Mouse (Mus musculus): ENCODE measurements around the gene Ddc. TPM values are rescaled to one million over a fixed set of nuclear protein-coding genes. Genes with fewer than 3 reads are reported as not detected.
A peak's percentile ranks its signal among the peaks of the same experiment; 100 is the strongest.

The Ddc gene
- total and polyA plus RNA-seq, 2 experiments from 2014 or later: 140 to 248 TPM

GRCm38 (mm10) chr11:11811906-11812480 lies 86.0 kb downstream of the Ddc start:
- Histone ChIP-seq H3K36me3 (replicated peaks; ENCODE audit: control insufficient read depth, insufficient read depth, low read length) (no peaks in the 10 kb centered on the region), H3K27ac (ENCODE audit: low read depth) (0 out of 2 replicates have a peak overlapping the region, but pooled peaks have one; percentile 15), H3K4me2 (ENCODE audit: low read depth, low read length) (peak overlapping the region; percentile 42), H3K4me3 (ENCODE audit: low read depth, low read length) (peak overlapping the region; percentile 10; the same call in 1 of the 2 replicates), H3K4me1 (ENCODE audit: control insufficient read depth, insufficient read depth) (peaks cover 12% of the 10 kb centered on the region), H3K9ac (replicated peaks; ENCODE audit: low read depth, low read length) (peak overlapping the region; percentile 28; the same call in 1 of the 2 replicates), H3K27me3 (ENCODE audit: control insufficient read depth, insufficient read depth, low read length) (no peaks in the 10 kb centered on the region), H3K9me3 (replicated peaks; ENCODE audit: control insufficient read depth, low read length) (no peaks in the 10 kb centered on the region)
- TF ChIP-seq EP300 (IDR thresholded peaks at IDR 0.05; ENCODE audit: low read depth) (no peak), CTCF (IDR thresholded peaks at IDR 0.05; ENCODE audit: low read depth) (peak; percentile 95)
- ATAC-seq (ENCODE audit: insufficient read depth, low read depth) (no peak), DNase-seq (ENCODE audit: low spot score) (peak; percentile 84)
- WGBS: 12% methylated on average over 9 of the region's 9 CpGs

GRCm38 (mm10) chr11:11809404-11810175 lies 88.4 kb downstream of the Ddc start:
- TF ChIP-seq EP300 (IDR thresholded peaks at IDR 0.05; ENCODE audit: low read depth) (peak; percentile 29; the same call in 1 of the 2 replicates), CTCF (IDR thresholded peaks at IDR 0.05; ENCODE audit: low read depth) (no peak)
- no peak for DNase-seq (ENCODE audit: low spot score)
- no peaks in the 10 kb centered on the region for H3K27me3 ChIP-seq (ENCODE audit: control insufficient read depth, insufficient read depth, low read length)
- peak overlapping the region; percentile 96 for H3K27ac ChIP-seq (ENCODE audit: low read depth)
- H3K36me3 ChIP-seq (replicated peaks; ENCODE audit: control insufficient read depth, insufficient read depth, low read length): peaks cover 9% of the 10 kb centered on the region
- 14% methylated on average over 11 of the region's 11 CpGs for WGBS
- ATAC-seq (ENCODE audit: insufficient read depth, low read depth): peak; percentile 0; the same call in 1 of the 2 replicates
- H3K9me3 ChIP-seq (replicated peaks; ENCODE audit: control insufficient read depth, low read length): no peaks in the 10 kb centered on the region
- H3K4me1 ChIP-seq (ENCODE audit: control insufficient read depth, insufficient read depth): peaks cover 12% of the 10 kb centered on the region; the same call in 1 of the 2 replicates
- peak overlapping the region; percentile 77 for H3K4me2 ChIP-seq (ENCODE audit: low read depth, low read length)
- H3K4me3 ChIP-seq (ENCODE audit: low read depth, low read length): peak overlapping the region; percentile 65
- H3K9ac ChIP-seq (replicated peaks; ENCODE audit: low read depth, low read length): peak overlapping the region; percentile 66; the same call in 1 of the 2 replicates

GRCm38 (mm10) chr11:11808820-11809403 lies 89.0 kb downstream of the Ddc start, which contains the start of gene Fignl1:
Gene Fignl1 (minus strand): TSS chr11:11808962.
- H3K36me3 ChIP-seq (replicated peaks; ENCODE audit: control insufficient read depth, insufficient read depth, low read length): peaks cover 16% of the 10 kb centered on the region
- WGBS: under 1% methylated on average over 53 of the region's 53 CpGs
- peaks cover 12% of the 10 kb centered on the region; the same call in 1 of the 2 replicates for H3K4me1 ChIP-seq (ENCODE audit: control insufficient read depth, insufficient read depth)
- H3K27ac ChIP-seq (ENCODE audit: low read depth): peak within 1 kb of the TSS; percentile 96
- peak; percentile 97 for ATAC-seq (ENCODE audit: insufficient read depth, low read depth)
- no peaks in the 10 kb centered on the region for H3K9me3 ChIP-seq (replicated peaks; ENCODE audit: control insufficient read depth, low read length)
- H3K9ac ChIP-seq (replicated peaks; ENCODE audit: low read depth, low read length): peak within 1 kb of the TSS; percentile 66
- peak within 1 kb of the TSS; percentile 77 for H3K4me2 ChIP-seq (ENCODE audit: low read depth, low read length)
- DNase-seq (ENCODE audit: low spot score): peak; percentile 97
- H3K4me3 ChIP-seq (ENCODE audit: low read depth, low read length): peak within 1 kb of the TSS; percentile 65
- TF ChIP-seq EP300 (IDR thresholded peaks at IDR 0.05; ENCODE audit: low read depth): peak; percentile 38; the same call in 1 of the 2 replicates
- TF ChIP-seq CTCF (IDR thresholded peaks at IDR 0.05; ENCODE audit: low read depth): 0 out of 2 replicates have a peak, but pooled peaks have one; percentile 21
- no peaks in the 10 kb centered on the region for H3K27me3 ChIP-seq (ENCODE audit: control insufficient read depth, insufficient read depth, low read length)

GRCm38 (mm10) chr11:11808035-11808819 lies 89.7 kb downstream of the Ddc start:
- Histone ChIP-seq H3K9me3 (replicated peaks; ENCODE audit: control insufficient read depth, low read length) (no peaks in the 10 kb centered on the region), H3K27me3 (ENCODE audit: control insufficient read depth, insufficient read depth, low read length) (no peaks in the 10 kb centered on the region), H3K36me3 (replicated peaks; ENCODE audit: control insufficient read depth, insufficient read depth, low read length) (peaks cover 22% of the 10 kb centered on the region), H3K9ac (replicated peaks; ENCODE audit: low read depth, low read length) (peak overlapping the region; percentile 63), H3K4me2 (ENCODE audit: low read depth, low read length) (peak overlapping the region; percentile 77), H3K4me1 (ENCODE audit: control insufficient read depth, insufficient read depth) (peaks cover 12% of the 10 kb centered on the region; the same call in 1 of the 2 replicates), H3K27ac (ENCODE audit: low read depth) (peak overlapping the region; percentile 96), H3K4me3 (ENCODE audit: low read depth, low read length) (peak overlapping the region; percentile 65)
- peak; percentile 45 for ATAC-seq (ENCODE audit: insufficient read depth, low read depth)
- DNase-seq (ENCODE audit: low spot score): no peak
- TF ChIP-seq CTCF (IDR thresholded peaks at IDR 0.05; ENCODE audit: low read depth) (no peak), EP300 (IDR thresholded peaks at IDR 0.05; ENCODE audit: low read depth) (no peak)
- WGBS: 3% methylated on average over 25 of the region's 25 CpGs

GRCm38 (mm10) chr11:11805951-11806350 lies 92.0 kb downstream of the Ddc start:
- Histone ChIP-seq H3K4me3 (ENCODE audit: low read depth, low read length) (no peak overlapping the region), H3K9me3 (replicated peaks; ENCODE audit: control insufficient read depth, low read length) (no peaks in the 10 kb centered on the region), H3K27ac (ENCODE audit: low read depth) (no peak overlapping the region), H3K27me3 (ENCODE audit: control insufficient read depth, insufficient read depth, low read length) (no peaks in the 10 kb centered on the region), H3K4me1 (ENCODE audit: control insufficient read depth, insufficient read depth) (peaks cover 12% of the 10 kb centered on the region; the same call in 1 of the 2 replicates), H3K36me3 (replicated peaks; ENCODE audit: control insufficient read depth, insufficient read depth, low read length) (peaks cover 43% of the 10 kb centered on the region), H3K9ac (replicated peaks; ENCODE audit: low read depth, low read length) (no peak overlapping the region), H3K4me2 (ENCODE audit: low read depth, low read length) (no peak overlapping the region)
- TF ChIP-seq EP300 (IDR thresholded peaks at IDR 0.05; ENCODE audit: low read depth) (no peak), CTCF (IDR thresholded peaks at IDR 0.05; ENCODE audit: low read depth) (no peak)
- no peak for DNase-seq (ENCODE audit: low spot score)
- ATAC-seq (ENCODE audit: insufficient read depth, low read depth): no peak
- WGBS: 53% methylated on average over 4 of the region's 4 CpGs
